Mouse (Mus musculus): Measurements from ENCODE around the gene Pkp3.
"Not testable (repeated sequence)": the region's sequence is repeated elsewhere in the genome, so short reads cannot be mapped to it uniquely, and the experiment has no call there.

Gene Pkp3

GRCm38 (mm10) chr7:141077841-141078240 is at the start of gene Pkp3:
Gene Pkp3 (plus strand): TSS chr7:141078218.
- DNase-seq (ENCODE audit: low read depth): no peak

DNA sequence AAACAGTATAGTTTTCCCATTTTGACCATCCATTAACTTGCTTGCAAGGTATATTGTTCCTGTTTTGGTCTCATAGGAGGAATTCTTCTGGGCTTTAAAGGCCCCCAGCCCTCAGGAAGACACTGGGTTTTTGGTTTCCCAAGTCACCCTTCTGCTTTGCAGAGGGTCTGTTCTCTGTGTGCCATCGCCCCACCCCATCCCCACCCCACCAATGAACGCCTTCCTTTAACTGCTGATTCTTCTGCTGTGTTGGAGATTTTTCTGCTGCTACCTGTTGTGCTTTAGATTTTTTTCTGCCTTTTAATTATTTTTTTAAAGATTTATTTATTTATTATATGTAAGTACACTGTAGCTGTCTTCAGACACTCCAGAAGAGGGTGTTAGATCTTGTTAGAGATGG is 49.2 kb upstream of the Pkp3 start, which contains the start of gene Gm17387:
Gene Gm17387 (plus strand): TSS at position 301 of the 400 bp plus-strand sequence.
- DNase-seq (ENCODE audit: low read depth): no peak

GRCm38 (mm10) chr7:141030390-141030789 is 47.6 kb upstream of the Pkp3 start:
- no peak for DNase-seq (ENCODE audit: low read depth)

DNA sequence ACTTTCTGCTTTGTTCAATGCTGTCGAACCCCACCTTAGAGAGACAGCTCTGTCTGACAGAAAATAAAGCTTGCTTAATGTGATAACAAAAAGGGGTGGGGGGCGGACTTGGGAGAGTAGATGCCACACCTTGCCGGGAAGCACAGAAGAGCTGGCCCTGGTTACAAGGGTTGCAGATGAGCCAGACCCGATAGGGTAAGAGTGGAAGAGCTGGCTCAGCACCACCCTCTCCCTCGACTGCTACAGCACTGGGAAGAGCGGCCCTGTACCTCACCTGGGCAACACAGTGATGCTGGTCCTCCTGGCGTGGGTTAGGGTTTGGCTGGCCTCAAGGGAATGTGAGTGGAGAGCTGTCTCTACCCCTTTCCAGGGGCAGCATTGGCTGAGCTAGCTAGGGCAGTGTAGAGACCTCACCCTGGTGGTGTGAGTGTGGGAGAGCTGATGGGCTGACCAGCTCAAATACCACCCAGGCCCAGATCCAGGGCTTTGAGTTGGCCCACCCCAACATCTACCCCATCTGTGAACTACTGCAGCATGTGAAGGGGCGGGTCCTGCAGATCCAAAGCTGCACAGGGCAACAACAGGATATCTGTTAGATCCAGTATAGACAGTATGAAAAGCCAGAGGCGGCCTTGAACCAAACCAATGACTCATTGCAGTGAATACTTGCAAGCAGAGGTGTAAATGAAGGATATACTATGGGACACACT is 45.4 kb upstream of the Pkp3 start:
- no peak for DNase-seq (ENCODE audit: low read depth)

- not testable (repeated sequence) for DNase-seq (ENCODE audit: low read depth)
Measured at GRCm38 (mm10) chr7:141036624-141037023, 41.4 kb upstream of the Pkp3 start.

DNA sequence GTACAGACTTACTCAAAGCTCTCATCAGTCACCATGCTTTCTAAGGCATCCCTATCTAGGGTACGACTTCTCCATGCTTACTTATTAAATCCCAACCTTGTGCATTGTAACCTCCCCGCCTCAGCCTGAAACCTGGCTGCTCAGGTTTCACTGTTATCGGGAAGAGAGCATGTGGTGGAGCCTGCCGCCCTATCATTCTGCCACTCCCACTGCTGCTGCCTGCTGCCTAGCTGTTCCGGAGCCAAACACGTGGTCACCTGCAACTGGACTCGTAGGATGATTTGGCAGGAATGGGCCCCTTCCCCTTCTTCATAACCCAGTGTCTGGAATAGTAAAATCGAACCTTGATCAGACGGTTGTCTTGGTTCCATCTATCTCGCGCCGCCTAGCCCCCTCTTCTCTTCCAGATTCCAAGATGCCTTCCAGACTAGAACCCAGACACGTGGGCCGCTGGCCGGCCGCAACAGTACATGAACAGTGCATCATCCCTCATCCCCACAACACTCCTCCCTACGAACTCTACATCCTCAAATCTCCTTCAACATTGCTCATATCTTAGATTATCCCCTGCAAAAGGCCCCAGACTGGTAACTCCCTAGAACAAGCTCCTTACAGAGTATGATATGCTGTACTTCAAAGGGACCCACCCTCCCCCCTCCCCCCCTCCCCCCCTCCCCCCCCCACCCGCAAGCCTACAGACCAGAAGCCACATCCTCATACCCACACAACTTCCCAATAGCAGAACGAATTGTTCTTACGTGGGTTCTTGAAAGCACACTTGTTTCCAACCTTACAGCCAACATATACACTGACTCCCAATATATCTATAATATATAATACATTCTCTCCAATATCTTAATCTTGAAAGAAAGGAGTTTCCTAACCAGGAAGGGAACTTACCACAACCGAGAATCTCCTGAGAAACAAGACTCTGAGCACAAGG is 39.7 kb upstream of the Pkp3 start:
- DNase-seq (ENCODE audit: low read depth): no peak

DNA sequence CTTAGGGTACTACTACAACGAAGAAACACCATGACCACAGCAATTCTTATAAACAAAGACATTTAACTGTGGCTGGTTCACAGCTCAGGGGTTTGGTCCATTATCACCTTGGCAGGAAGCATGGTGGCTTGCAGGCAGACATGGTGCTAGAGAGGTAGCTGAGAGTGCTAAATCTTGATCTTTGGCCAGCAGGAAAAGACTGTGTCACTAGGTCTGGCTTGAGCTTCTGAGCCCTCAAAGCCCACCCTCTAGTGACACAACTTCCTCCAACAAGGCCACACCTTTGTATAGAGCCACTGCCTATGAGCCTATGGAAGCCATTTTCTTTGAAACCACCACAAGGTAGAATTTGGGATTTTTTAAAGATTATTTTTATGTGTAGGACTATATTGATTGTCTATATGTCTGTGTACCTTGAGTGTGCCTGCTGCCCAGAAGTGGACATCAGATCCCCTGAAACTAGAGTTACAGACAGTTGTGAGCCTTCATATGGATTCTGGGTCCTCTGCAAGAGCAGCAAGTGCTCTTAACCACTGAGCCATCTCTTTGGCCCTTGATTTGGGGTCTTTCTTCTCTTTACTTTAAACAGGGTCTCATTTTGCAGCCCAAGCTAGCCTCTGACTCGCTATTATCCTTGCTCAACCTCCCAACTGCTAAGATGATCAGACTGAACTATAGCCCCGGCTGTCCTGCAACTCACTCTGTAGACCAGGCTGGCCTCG is 38.5 kb upstream of the Pkp3 start:
- DNase-seq (ENCODE audit: low read depth): no peak

GRCm38 (mm10) chr7:141040867-141041606 is 37.0 kb upstream of the Pkp3 start:
- DNase-seq (ENCODE audit: low read depth): no peak

- no peak for DNase-seq (ENCODE audit: low read depth)
Measured at GRCm38 (mm10) chr7:141041661-141042060, 36.4 kb upstream of the Pkp3 start.

- DNase-seq (ENCODE audit: low read depth): peak; percentile 72
Measured at GRCm38 (mm10) chr7:141042539-141042938, 35.5 kb upstream of the Pkp3 start.

- DNase-seq (ENCODE audit: low read depth): peak; percentile 75
Measured at GRCm38 (mm10) chr7:141046931-141047580, 31.0 kb upstream of the Pkp3 start.

DNA sequence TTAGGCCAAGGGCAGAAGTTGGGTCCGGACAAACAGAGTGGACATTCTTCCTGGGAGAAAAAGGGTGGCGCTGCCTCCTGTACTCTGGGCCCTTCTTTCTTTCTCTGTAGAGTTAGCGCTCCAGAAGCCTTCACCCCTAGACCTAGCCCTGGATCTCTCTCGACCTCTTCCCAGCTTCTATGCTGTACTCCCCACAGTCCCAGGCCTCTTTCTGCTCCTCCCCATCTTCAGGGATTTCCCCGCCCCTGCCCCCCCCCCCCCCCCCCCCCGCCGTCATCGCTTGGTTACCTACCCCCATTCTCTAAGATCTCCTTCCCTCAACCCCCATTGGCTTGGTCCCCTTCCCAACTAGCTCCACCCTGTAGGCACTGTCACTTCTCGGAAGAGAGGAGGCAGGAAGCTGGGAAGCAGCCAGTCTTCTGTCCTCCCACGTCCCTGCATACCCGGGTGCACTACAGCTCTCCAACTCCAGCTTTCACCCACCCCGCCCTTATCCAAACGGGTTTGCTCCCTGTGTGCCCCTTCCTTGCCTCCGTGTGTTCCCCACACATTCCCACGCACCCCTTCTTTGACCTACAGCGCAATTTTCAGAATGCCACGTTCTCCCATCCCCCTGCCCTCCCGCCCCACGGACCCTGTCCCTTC is 30.3 kb upstream of the Pkp3 start:
- DNase-seq (ENCODE audit: low read depth): no peak

DNA sequence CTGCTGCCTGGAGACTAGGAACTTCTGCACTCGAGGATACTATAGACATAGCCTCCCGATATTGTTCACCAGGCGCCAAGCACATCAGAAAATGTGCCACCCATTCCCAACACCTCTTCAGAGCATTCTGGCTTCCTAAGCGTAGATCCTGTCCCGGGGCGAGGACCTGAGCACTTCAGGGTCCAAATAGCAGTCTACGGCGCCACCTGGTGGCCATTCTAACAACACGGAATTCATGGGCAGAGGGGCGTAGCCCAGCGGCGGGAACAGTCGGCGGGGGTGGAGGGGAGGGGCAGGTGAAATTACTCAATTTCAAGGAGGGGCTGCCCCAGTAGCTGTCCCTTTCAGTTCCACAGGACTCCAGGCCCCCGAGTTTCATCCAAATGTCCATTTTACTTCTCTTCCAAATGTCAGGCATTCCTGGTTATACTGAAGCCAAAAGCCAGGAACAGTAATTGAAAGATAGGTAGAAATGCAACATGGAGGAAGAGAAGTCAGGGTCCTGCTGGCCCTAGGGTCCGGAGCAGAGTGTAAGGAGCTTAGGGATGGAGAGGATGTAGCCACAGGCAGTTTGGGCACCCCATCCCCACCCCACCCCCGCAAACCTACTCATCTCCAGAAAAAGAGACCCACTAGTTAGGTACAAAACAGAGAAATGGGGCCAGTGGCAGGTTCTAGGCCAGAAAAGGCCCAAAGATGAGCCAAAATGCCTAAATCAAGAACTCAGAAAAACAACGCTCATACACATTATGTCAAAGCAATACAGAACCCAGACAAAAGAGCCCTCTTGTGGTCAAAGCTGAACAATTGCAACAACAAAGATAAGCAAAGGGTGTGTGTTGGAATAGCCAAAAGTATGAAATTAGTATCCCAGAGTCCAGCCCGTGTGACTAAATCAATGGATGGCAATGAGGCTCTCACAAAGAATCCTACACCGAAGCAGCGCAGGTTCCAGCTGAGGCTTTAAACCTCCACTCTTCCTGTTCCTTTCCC is 29.5 kb upstream of the Pkp3 start:
- DNase-seq (ENCODE audit: low read depth): peak; percentile 90

DNA sequence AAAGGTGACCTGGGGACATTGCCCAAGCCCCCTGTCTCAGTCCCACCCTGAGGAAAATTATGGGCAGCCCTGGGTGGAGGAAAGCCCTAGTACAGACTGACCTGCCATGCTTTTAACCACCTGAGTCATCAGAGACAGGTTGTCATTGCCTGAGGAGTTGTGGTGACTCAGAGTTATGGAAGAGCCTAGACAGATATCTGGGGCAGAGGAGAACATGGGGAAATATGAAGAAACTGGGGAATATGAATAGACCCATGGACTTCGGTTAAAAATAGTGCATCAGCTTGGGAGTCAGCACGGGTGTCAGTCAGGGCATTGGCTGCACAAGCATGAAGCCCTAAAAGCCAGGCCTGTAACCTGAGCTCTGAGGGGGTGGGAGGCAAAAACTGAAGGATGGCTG is 28.7 kb upstream of the Pkp3 start:
- no peak for DNase-seq (ENCODE audit: low read depth)

DNA sequence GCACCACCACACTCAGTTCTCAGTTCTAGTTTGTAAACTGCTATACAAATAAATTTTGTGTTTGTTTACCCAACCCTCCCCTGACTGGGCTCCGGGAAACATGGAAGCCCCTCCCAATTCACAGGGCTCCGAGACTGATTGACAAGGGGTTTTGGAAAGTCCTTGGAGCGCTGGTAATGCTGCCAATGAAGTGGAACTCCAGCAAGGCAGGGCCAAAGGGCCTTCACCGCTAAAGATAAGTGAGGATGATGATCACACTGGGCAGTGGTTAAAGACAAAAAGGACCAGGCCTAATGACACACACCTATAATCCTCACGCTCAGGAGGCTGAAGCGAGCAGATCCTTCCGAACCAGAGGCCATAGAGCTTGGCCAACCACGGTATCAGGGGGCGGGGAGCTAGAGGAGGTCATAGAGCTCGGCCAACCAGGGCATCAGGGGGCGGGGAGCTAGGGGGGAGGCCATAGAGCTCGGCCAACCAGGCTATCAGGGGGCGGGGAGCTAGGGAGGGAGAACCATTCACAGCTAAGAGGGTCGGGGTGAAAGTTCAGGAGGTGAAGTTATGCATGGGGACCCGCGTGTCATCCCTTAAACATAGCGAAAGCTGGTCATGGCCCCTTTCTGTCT is 26.8 kb upstream of the Pkp3 start:
- DNase-seq (ENCODE audit: low read depth): no peak

GRCm38 (mm10) chr7:141052016-141052415 is 26.0 kb upstream of the Pkp3 start:
- no peak for DNase-seq (ENCODE audit: low read depth)

GRCm38 (mm10) chr7:141052421-141052820 is 25.6 kb upstream of the Pkp3 start:
- no peak for DNase-seq (ENCODE audit: low read depth)

DNA sequence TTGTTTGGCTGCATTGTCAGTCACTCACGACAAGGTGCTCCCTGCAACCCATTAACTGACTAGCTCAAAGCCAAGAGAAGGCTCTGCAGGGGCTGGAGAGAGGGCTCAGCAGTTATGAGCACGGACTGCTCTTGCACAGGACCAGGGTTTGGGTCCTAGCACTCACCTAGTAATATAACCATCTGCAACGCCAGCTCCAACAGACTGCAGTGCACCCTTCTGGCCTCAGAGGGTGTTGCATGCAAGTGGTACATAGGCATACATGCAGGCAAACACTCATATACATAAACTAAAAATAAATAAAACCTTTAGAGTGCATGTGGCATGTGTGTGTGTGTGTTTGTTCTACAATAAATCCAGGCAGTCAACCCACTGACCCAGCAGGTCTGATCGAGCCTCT is 22.2 kb upstream of the Pkp3 start:
- no peak for DNase-seq (ENCODE audit: low read depth)

GRCm38 (mm10) chr7:141056976-141057375 is 21.0 kb upstream of the Pkp3 start:
- DNase-seq (ENCODE audit: low read depth): no peak

All from c-Kit-positive CD71-positive TER-119-negative erythroid progenitor cells, embryonic 14.5 days (primary cell).